Mouse (Mus musculus) lung, embryonic 14.5 days (tissue): Measurements from ENCODE around the gene Adat2. TPM values are rescaled to one million over a fixed set of nuclear protein-coding genes. Genes with fewer than 3 reads are reported as not detected.

Source experiments
- ATAC-seq: fragments of 200-750 bp; cut with Nextera tagmentation; 2 replicates; pipeline ENCODE4 v1.8.0; 2017; ENCODE audit warnings: mild to moderate bottlenecking, moderate TSS enrichment, moderate library complexity; ENCODE audit not compliant: insufficient read depth
- DNase-seq: peaks from one replicate; pipeline ENCODE4 v3.0.0-alpha.2; 2015
- H3K27ac ChIP-seq: fragments of 300-500 bp; sonication (generic); 2 replicates; pipeline ENCODE4 v1.5.1; 2014; ENCODE audit warnings: low read depth, mild to moderate bottlenecking, moderate library complexity
- H3K27me3 ChIP-seq: fragments of 300-500 bp; sonication (generic); 2 replicates; pipeline ENCODE4 v1.6.1; 2014; ENCODE audit warnings: low read length, control low read depth; ENCODE audit not compliant: insufficient read depth
- H3K36me3 ChIP-seq: fragments of 300-500 bp; sonication (generic); 2 replicates; pipeline ENCODE4 v1.6.1; 2014; ENCODE audit warnings: control low read depth; ENCODE audit not compliant: insufficient read depth
- H3K4me1 ChIP-seq: fragments of 300-500 bp; sonication (generic); 2 replicates; pipeline ENCODE4 v1.6.1; 2014; ENCODE audit warnings: antibody characterized with exemption, control low read depth; ENCODE audit not compliant: insufficient read depth
- H3K4me2 ChIP-seq: fragments of 300-500 bp; sonication (generic); 2 replicates; pipeline ENCODE4 v1.6.1; 2014; ENCODE audit warnings: mild to moderate bottlenecking
- H3K4me3 ChIP-seq: fragments of 300-500 bp; sonication (generic); 2 replicates; pipeline ENCODE4 v1.5.1; 2014; ENCODE audit warnings: low read depth, low read length
- H3K9ac ChIP-seq: fragments of 300-500 bp; sonication (generic); 2 replicates; pipeline ENCODE4 v1.6.1; 2014
- H3K9me3 ChIP-seq: fragments of 300-500 bp; sonication (generic); 2 replicates; pipeline ENCODE4 v1.6.1; 2016; ENCODE audit warnings: low read depth, low read length, control low read depth
- CTCF ChIP-seq: IDR thresholded peaks from 2 replicates; pipeline ENCODE4 v1.5.1; 2016; ENCODE audit warnings: antibody characterized with exemption, low read depth
- WGBS: fragments of 180-500 bp; shearing (Covaris S2); extraction: QIAGEN DNeasy Blood & Tissue Kit; methylation state at CpG from one replicate; pipeline ENCODE4 v1.1.7; 2014; 5-methylcytosine and 5-hydroxymethylcytosine counted together
- polyA plus RNA-seq: library from polyadenylated mRNA; unstranded; fragments of >200 nt; fragmentation: Nextera tagmentation; extraction: Ambion mirVana; gene quantifications from 2 replicates; pipeline ENCODE4 v1.2.1, GENCODE M21; 2014

The Adat2 gene
- polyA plus RNA-seq = 6.1 and 6.6 TPM in 2 replicates

GRCm38 (mm10) chr10:13552646-13553497 lies at the start of gene Adat2, which contains the start of gene Pex3:
Adat2 (plus strand) TSS chr10:13552894.
Pex3 (minus strand) TSS chr10:13553142.
- DNase-seq = peak; percentile 95
- Histone ChIP-seq H3K36me3 (peaks cover 4% of the 10 kb centered on the region; the same call in 1 of the 2 replicates), H3K27me3 (no peaks in the 10 kb centered on the region), H3K4me1 (no peaks in the 10 kb centered on the region; the same call in 1 of the 2 replicates), H3K4me2 (peak within 1 kb of the TSS; percentile 84), H3K9ac (peak within 1 kb of the TSS; percentile 83), H3K4me3 (peak within 1 kb of the TSS; percentile 72), H3K9me3 (no peaks in the 10 kb centered on the region), H3K27ac (peak within 1 kb of the TSS; percentile 70)
- under 1% methylated on average over 51 of the region's 51 CpGs for WGBS
- TF ChIP-seq CTCF = 0 out of 2 replicates have a peak, but pooled peaks have one; percentile 24
- ATAC-seq = peak; percentile 98

GRCm38 (mm10) chr10:13521857-13522256 lies 30.8 kb upstream of the Adat2 start:
- H3K27ac ChIP-seq = no peak overlapping the region
- WGBS = 56% methylated on average over 4 of the region's 4 CpGs
- H3K9ac ChIP-seq = no peak overlapping the region
- peaks cover 9% of the 10 kb centered on the region; the same call in 1 of the 2 replicates for H3K36me3 ChIP-seq
- H3K9me3 ChIP-seq = no peaks in the 10 kb centered on the region
- no peaks in the 10 kb centered on the region for H3K4me1 ChIP-seq
- H3K27me3 ChIP-seq = no peaks in the 10 kb centered on the region
- no peak overlapping the region for H3K4me2 ChIP-seq
- TF ChIP-seq CTCF = no peak
- DNase-seq (no peak), ATAC-seq (no peak)
- H3K4me3 ChIP-seq = no peak overlapping the region

- DNase-seq (no peak), ATAC-seq (no peak)
- H3K4me1 ChIP-seq = no peaks in the 10 kb centered on the region
- TF ChIP-seq CTCF = no peak
- no peaks in the 10 kb centered on the region for H3K27me3 ChIP-seq
- no peak overlapping the region for H3K27ac ChIP-seq
- no peak overlapping the region for H3K4me3 ChIP-seq
- H3K4me2 ChIP-seq = no peak overlapping the region
- WGBS = 52% methylated on average over 4 of the region's 4 CpGs
- no peaks in the 10 kb centered on the region for H3K9me3 ChIP-seq
- H3K36me3 ChIP-seq = peaks cover 40% of the 10 kb centered on the region; the same call in 1 of the 2 replicates
- H3K9ac ChIP-seq = no peak overlapping the region
These were observed 24.5 kb upstream of the Adat2 start for GRCm38 (mm10) chr10:13528155-13528554.

- WGBS = 60% methylated on average over 3 of the region's 3 CpGs
- no peaks in the 10 kb centered on the region for H3K27me3 ChIP-seq
- H3K27ac ChIP-seq = no peak overlapping the region
- no peaks in the 10 kb centered on the region for H3K4me1 ChIP-seq
- H3K9me3 ChIP-seq = no peaks in the 10 kb centered on the region
- ATAC-seq = no peak
- H3K4me2 ChIP-seq = no peak overlapping the region
- no peak overlapping the region for H3K4me3 ChIP-seq
- no peak for DNase-seq
- no peak for TF ChIP-seq CTCF
- peaks cover 40% of the 10 kb centered on the region for H3K36me3 ChIP-seq
- no peak overlapping the region for H3K9ac ChIP-seq
These were observed 17.9 kb upstream of the Adat2 start for GRCm38 (mm10) chr10:13534751-13535150.

GRCm38 (mm10) chr10:13536706-13537105 lies 16.0 kb upstream of the Adat2 start:
- DNase-seq (no peak), ATAC-seq (no peak)
- WGBS = 94% methylated on average over 7 of the region's 7 CpGs
- H3K4me3 ChIP-seq = no peak overlapping the region
- H3K36me3 ChIP-seq = peaks cover 35% of the 10 kb centered on the region
- no peak for TF ChIP-seq CTCF
- H3K4me2 ChIP-seq = no peak overlapping the region
- H3K27me3 ChIP-seq = no peaks in the 10 kb centered on the region
- H3K9ac ChIP-seq = no peak overlapping the region
- no peaks in the 10 kb centered on the region for H3K4me1 ChIP-seq
- no peak overlapping the region for H3K27ac ChIP-seq
- no peaks in the 10 kb centered on the region for H3K9me3 ChIP-seq

GRCm38 (mm10) chr10:13539769-13540333 lies 12.8 kb upstream of the Adat2 start:
- H3K9me3 ChIP-seq = no peaks in the 10 kb centered on the region
- H3K4me1 ChIP-seq = no peaks in the 10 kb centered on the region
- 90% methylated on average over 7 of the region's 7 CpGs for WGBS
- no peaks in the 10 kb centered on the region for H3K27me3 ChIP-seq
- no peak for TF ChIP-seq CTCF
- DNase-seq = no peak
- no peak for ATAC-seq
- no peak overlapping the region for H3K4me3 ChIP-seq
- peaks cover 22% of the 10 kb centered on the region for H3K36me3 ChIP-seq
- no peak overlapping the region for H3K4me2 ChIP-seq
- H3K9ac ChIP-seq = no peak overlapping the region
- H3K27ac ChIP-seq = no peak overlapping the region

GRCm38 (mm10) chr10:13541721-13542120 lies 11.0 kb upstream of the Adat2 start:
- Histone ChIP-seq H3K4me2 (no peak overlapping the region), H3K27me3 (no peaks in the 10 kb centered on the region), H3K9ac (no peak overlapping the region), H3K27ac (no peak overlapping the region), H3K4me3 (no peak overlapping the region), H3K36me3 (peaks cover 12% of the 10 kb centered on the region), H3K9me3 (no peaks in the 10 kb centered on the region), H3K4me1 (no peaks in the 10 kb centered on the region)
- 92% methylated on average over 5 of the region's 5 CpGs for WGBS
- no peak for TF ChIP-seq CTCF
- ATAC-seq = no peak
- no peak for DNase-seq
